Mouse (Mus musculus) lung, embryonic 14.5 days (tissue): Measurements from ENCODE around the gene Grifin. TPM values are rescaled to one million over a fixed set of nuclear protein-coding genes. Genes with fewer than 3 reads are reported as not detected.
A peak's percentile ranks its signal among the peaks of the same experiment; 100 is the strongest.

Experiments used
- ATAC-seq: fragments of 200-750 bp; cut with Nextera tagmentation; 2 replicates; pipeline ENCODE4 v1.8.0; 2017; ENCODE audit warnings: mild to moderate bottlenecking, moderate TSS enrichment, moderate library complexity; ENCODE audit not compliant: insufficient read depth
- DNase-seq: peaks from one replicate; pipeline ENCODE4 v3.0.0-alpha.2; 2015
- H3K27ac ChIP-seq: fragments of 300-500 bp; sonication (generic); 2 replicates; pipeline ENCODE4 v1.5.1; 2014; ENCODE audit warnings: low read depth, mild to moderate bottlenecking, moderate library complexity
- H3K27me3 ChIP-seq: fragments of 300-500 bp; sonication (generic); 2 replicates; pipeline ENCODE4 v1.6.1; 2014; ENCODE audit warnings: low read length, control low read depth; ENCODE audit not compliant: insufficient read depth
- H3K36me3 ChIP-seq: fragments of 300-500 bp; sonication (generic); 2 replicates; pipeline ENCODE4 v1.6.1; 2014; ENCODE audit warnings: control low read depth; ENCODE audit not compliant: insufficient read depth
- H3K4me1 ChIP-seq: fragments of 300-500 bp; sonication (generic); 2 replicates; pipeline ENCODE4 v1.6.1; 2014; ENCODE audit warnings: antibody characterized with exemption, control low read depth; ENCODE audit not compliant: insufficient read depth
- H3K4me2 ChIP-seq: fragments of 300-500 bp; sonication (generic); 2 replicates; pipeline ENCODE4 v1.6.1; 2014; ENCODE audit warnings: mild to moderate bottlenecking
- H3K4me3 ChIP-seq: fragments of 300-500 bp; sonication (generic); 2 replicates; pipeline ENCODE4 v1.5.1; 2014; ENCODE audit warnings: low read depth, low read length
- H3K9ac ChIP-seq: fragments of 300-500 bp; sonication (generic); 2 replicates; pipeline ENCODE4 v1.6.1; 2014
- H3K9me3 ChIP-seq: fragments of 300-500 bp; sonication (generic); 2 replicates; pipeline ENCODE4 v1.6.1; 2016; ENCODE audit warnings: low read depth, low read length, control low read depth
- CTCF ChIP-seq: IDR thresholded peaks from 2 replicates; pipeline ENCODE4 v1.5.1; 2016; ENCODE audit warnings: antibody characterized with exemption, low read depth
- WGBS: fragments of 180-500 bp; shearing (Covaris S2); extraction: QIAGEN DNeasy Blood & Tissue Kit; methylation state at CpG from one replicate; pipeline ENCODE4 v1.1.7; 2014; 5-methylcytosine and 5-hydroxymethylcytosine counted together
- polyA plus RNA-seq: library from polyadenylated mRNA; unstranded; fragments of >200 nt; fragmentation: Nextera tagmentation; extraction: Ambion mirVana; gene quantifications from 2 replicates; pipeline ENCODE4 v1.2.1, GENCODE M21; 2014

Gene Grifin
- polyA plus RNA-seq, 1 experiment from 2014 or later = not detected

- TF ChIP-seq CTCF = no peak
Measured at GRCm38 (mm10) chr5:140521196-140521595, 43.7 kb downstream of the Grifin start.

DNA sequence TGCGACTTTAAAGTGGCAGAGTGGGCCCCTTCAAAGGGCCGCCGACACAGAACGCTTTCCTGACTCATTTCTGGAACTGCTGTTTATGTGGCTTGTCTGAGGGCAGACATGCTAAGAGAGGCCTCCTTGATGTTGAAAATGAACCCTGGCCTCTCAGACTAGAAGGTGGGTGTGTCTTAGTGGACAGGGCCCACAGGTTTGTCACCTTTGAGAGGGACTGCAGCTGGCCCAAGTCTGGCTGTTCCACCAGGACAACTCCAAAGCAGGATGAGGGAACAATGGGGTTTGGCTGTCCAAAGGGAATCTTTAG is 47.0 kb downstream of the Grifin start:
- H3K4me2 ChIP-seq = no peak overlapping the region
- 43% methylated on average over 4 of the region's 4 CpGs for WGBS

More at GRCm38 (mm10) chr5:140521196-140521595, 43.7 kb downstream of the Grifin start:
- Histone ChIP-seq H3K9ac (no peak overlapping the region), H3K27me3 (no peaks in the 10 kb centered on the region), H3K4me3 (no peak overlapping the region), H3K36me3 (peaks cover 27% of the 10 kb centered on the region), H3K27ac (no peak overlapping the region), H3K9me3 (no peaks in the 10 kb centered on the region), H3K4me2 (no peak overlapping the region), H3K4me1 (no peaks in the 10 kb centered on the region)
- DNase-seq (no peak), ATAC-seq (no peak)
- 92% methylated on average over 1 of the region's 1 CpGs for WGBS

DNA sequence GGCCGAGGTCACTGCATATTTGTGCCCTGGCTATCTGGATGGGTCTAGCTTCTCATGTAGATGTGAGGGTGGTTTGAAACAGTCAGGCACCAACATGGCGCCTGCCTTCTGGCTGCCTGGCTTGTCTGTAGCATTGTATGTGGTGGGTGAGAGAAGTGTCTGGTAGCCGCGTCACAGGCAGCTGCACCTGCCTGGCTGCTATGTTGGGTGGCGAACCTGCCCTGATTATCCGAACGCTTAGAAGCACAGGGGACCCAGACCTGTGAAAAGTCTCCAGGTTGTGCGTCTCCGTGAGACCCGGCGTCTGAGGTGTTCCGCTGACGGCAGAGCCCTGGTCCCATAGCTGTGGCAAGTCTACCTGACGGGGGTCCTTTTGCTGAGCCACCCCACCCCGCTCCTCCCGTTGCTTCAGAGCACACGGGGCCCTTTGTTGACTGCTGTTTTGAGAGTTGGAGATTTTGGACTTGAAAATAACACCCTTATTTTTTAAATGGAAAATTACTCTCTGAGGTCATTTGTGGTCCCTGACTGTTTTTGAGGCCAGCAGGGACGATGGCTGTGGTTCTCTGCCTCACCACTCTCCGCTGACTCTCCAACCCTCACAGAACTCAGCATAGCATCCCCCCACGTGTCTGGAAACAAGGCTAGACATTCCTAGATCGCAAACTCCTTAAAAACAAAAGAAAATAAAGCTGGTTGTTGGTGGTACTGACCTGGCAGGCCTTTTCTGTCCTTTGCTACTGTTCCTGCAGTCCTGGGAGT is 47.5 kb downstream of the Grifin start:
- Histone ChIP-seq H3K4me2 (no peak overlapping the region), H3K9me3 (no peaks in the 10 kb centered on the region), H3K4me3 (no peak overlapping the region), H3K9ac (no peak overlapping the region; the same call in 1 of the 2 replicates), H3K36me3 (peaks cover 3% of the 10 kb centered on the region; the same call in 1 of the 2 replicates), H3K27me3 (no peaks in the 10 kb centered on the region), H3K27ac (no peak overlapping the region), H3K4me1 (0 out of 2 replicates have a peak, but pooled peaks cover 10% of the 10 kb centered on the region)
- ATAC-seq (no peak), DNase-seq (no peak)
- TF ChIP-seq CTCF = no peak
- WGBS = 84% methylated on average over 21 of the region's 21 CpGs

More for the DNA sequence above, 47.0 kb downstream of the Grifin start:
- no peak for ATAC-seq
- Histone ChIP-seq H3K36me3 (peaks cover 3% of the 10 kb centered on the region; the same call in 1 of the 2 replicates), H3K4me1 (0 out of 2 replicates have a peak, but pooled peaks cover 10% of the 10 kb centered on the region), H3K27me3 (no peaks in the 10 kb centered on the region), H3K9ac (no peak overlapping the region), H3K4me3 (no peak overlapping the region), H3K9me3 (no peaks in the 10 kb centered on the region), H3K27ac (no peak overlapping the region)
- DNase-seq = no peak
- no peak for TF ChIP-seq CTCF

- 20% methylated on average over 7 of the region's 7 CpGs for WGBS
- H3K9ac ChIP-seq = no peak overlapping the region
- ATAC-seq = peak; percentile 67
- H3K4me2 ChIP-seq = no peak overlapping the region
- H3K4me3 ChIP-seq = no peak overlapping the region
- no peaks in the 10 kb centered on the region for H3K27me3 ChIP-seq
- peak overlapping the region; percentile 65 for H3K27ac ChIP-seq
- no peaks in the 10 kb centered on the region for H3K9me3 ChIP-seq
- DNase-seq = peak; percentile 61
- TF ChIP-seq CTCF = no peak
- H3K36me3 ChIP-seq = peaks cover 3% of the 10 kb centered on the region; the same call in 1 of the 2 replicates
- 0 out of 2 replicates have a peak, but pooled peaks cover 10% of the 10 kb centered on the region for H3K4me1 ChIP-seq
Measured at GRCm38 (mm10) chr5:140514799-140515486, 49.9 kb downstream of the Grifin start.

DNA sequence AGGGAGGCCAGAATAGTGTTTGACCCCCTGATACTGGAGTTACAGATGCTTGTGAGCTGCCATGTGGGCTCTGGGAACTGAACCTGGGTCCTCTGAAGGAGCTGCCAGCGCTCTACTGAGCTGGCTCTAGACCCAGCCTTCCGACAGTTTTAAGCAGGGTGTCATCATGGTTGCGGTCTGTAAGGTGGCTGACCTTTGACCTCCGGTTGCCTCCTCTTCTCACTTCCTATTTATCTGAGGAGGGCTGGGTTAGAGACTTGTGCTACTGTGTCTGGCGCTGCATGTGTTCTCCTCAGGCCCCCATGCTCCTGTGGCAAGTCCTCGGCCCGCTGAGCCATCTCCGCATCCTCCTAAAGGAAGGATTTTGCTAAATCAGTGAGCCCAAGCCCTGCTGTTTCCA is 51.0 kb downstream of the Grifin start:
- Histone ChIP-seq H3K27ac (peak overlapping the region; percentile 65; the same call in 1 of the 2 replicates), H3K4me1 (0 out of 2 replicates have a peak, but pooled peaks cover 10% of the 10 kb centered on the region), H3K9me3 (no peaks in the 10 kb centered on the region), H3K4me3 (no peak overlapping the region), H3K27me3 (no peaks in the 10 kb centered on the region), H3K36me3 (no peaks in the 10 kb centered on the region), H3K9ac (no peak overlapping the region), H3K4me2 (no peak overlapping the region)
- TF ChIP-seq CTCF = no peak
- ATAC-seq (no peak), DNase-seq (no peak)
- WGBS = 80% methylated on average over 8 of the region's 8 CpGs

Other genes starting within 250 kb of the Grifin start
- gene Mad1l1, start 243.5 kb downstream of the Grifin start, polyA plus RNA-seq = 52.6 and 61.6 TPM in 2 replicates
- 44.2 and 47.5 TPM in 2 replicates for gene Nudt1, start 243.4 kb downstream of the Grifin start, polyA plus RNA-seq
- 18.3 and 19.9 TPM in 2 replicates for gene Mrm2, start 233.2 kb downstream of the Grifin start, polyA plus RNA-seq
- gene Snx8, start 175.8 kb downstream of the Grifin start, polyA plus RNA-seq = 8.3 and 9.5 TPM in 2 replicates
- gene Eif3b, start 145.7 kb downstream of the Grifin start, polyA plus RNA-seq = 172 and 184 TPM in 2 replicates
- not detected in 2 replicates for gene Gm4869, start 119.4 kb downstream of the Grifin start, polyA plus RNA-seq
- gene Chst12, start 59.5 kb downstream of the Grifin start, polyA plus RNA-seq = 21.5 and 22.0 TPM in 2 replicates
- gene Lfng, start 42.2 kb upstream of the Grifin start, polyA plus RNA-seq = 20.5 and 22.0 TPM in 2 replicates
- 56.4 and 61.6 TPM in 2 replicates for gene Ttyh3, start 84.0 kb upstream of the Grifin start, polyA plus RNA-seq
- 21.1 and 25.5 TPM in 2 replicates for gene Iqce, start 137.3 kb upstream of the Grifin start, polyA plus RNA-seq
- gene Brat1, start 139.9 kb upstream of the Grifin start, polyA plus RNA-seq = 19.8 and 21.2 TPM in 2 replicates
- gene Amz1, start 159.1 kb upstream of the Grifin start, polyA plus RNA-seq = 0.99 and 1.1 TPM in 2 replicates